Mouse (Mus musculus) yolk sac, embryonic 10.5 days (tissue): ENCODE data around the gene Zfand5.
"Not testable (repeated sequence)": the region's sequence is repeated elsewhere in the genome, so short reads cannot be mapped to it uniquely, and the experiment has no call there.

ENCODE experiments used
- DNase-seq: peaks from one replicate; pipeline ENCODE4 v3.0.0-alpha.2; 2017; ENCODE audit warnings: low spot score

Gene Zfand5

GRCm38 (mm10) chr19:21271741-21272654 is at the start of gene Zfand5:
Zfand5 (plus strand) TSS chr19:21272278.
- DNase-seq: peak; percentile 95

GRCm38 (mm10) chr19:21227131-21227530 is 44.9 kb upstream of the Zfand5 start:
- no peak for DNase-seq

- DNase-seq: no peak
These were observed 44.3 kb upstream of the Zfand5 start for GRCm38 (mm10) chr19:21227754-21228153.

- not testable (repeated sequence) for DNase-seq
These were observed 23.3 kb upstream of the Zfand5 start for GRCm38 (mm10) chr19:21248730-21249129.

- DNase-seq: no peak
These were observed 18.2 kb upstream of the Zfand5 start for GRCm38 (mm10) chr19:21253846-21254245.

- DNase-seq: no peak
These were observed 16.2 kb upstream of the Zfand5 start for GRCm38 (mm10) chr19:21255920-21256319.

- no peak for DNase-seq
These were observed 12.6 kb upstream of the Zfand5 start for GRCm38 (mm10) chr19:21259453-21259852.

- DNase-seq: no peak
These were observed 11.8 kb upstream of the Zfand5 start for GRCm38 (mm10) chr19:21260280-21260679.

GRCm38 (mm10) chr19:21271186-21271585 is 892 bp upstream of the Zfand5 start:
- DNase-seq: no peak

- DNase-seq: peak; percentile 76
These were observed 692 bp downstream of the Zfand5 start for GRCm38 (mm10) chr19:21272655-21273284.

GRCm38 (mm10) chr19:21273440-21273839 is 1.4 kb downstream of the Zfand5 start:
- peak; percentile 5 for DNase-seq

GRCm38 (mm10) chr19:21274181-21274591 is 2.1 kb downstream of the Zfand5 start:
- DNase-seq: peak; percentile 56

GRCm38 (mm10) chr19:21274714-21275113 is 2.6 kb downstream of the Zfand5 start:
- no peak for DNase-seq

- DNase-seq: no peak
These were observed 4.2 kb downstream of the Zfand5 start for GRCm38 (mm10) chr19:21276317-21276716.

GRCm38 (mm10) chr19:21286421-21287097 is 14.5 kb downstream of the Zfand5 start:
- DNase-seq: no peak

GRCm38 (mm10) chr19:21297411-21297810 is 25.3 kb downstream of the Zfand5 start:
- no peak for DNase-seq

GRCm38 (mm10) chr19:21301787-21302186 is 29.7 kb downstream of the Zfand5 start:
- DNase-seq: no peak

- no peak for DNase-seq
These were observed 35.7 kb downstream of the Zfand5 start for GRCm38 (mm10) chr19:21307755-21308154.

GRCm38 (mm10) chr19:21310364-21310763 is 38.3 kb downstream of the Zfand5 start:
- DNase-seq: not testable (repeated sequence)

- DNase-seq: no peak
These were observed 43.6 kb downstream of the Zfand5 start for GRCm38 (mm10) chr19:21315701-21316100.

- DNase-seq: no peak
These were observed 47.5 kb downstream of the Zfand5 start for GRCm38 (mm10) chr19:21319618-21320017.

GRCm38 (mm10) chr19:21325333-21325732 is 53.3 kb downstream of the Zfand5 start:
- no peak for DNase-seq

- DNase-seq: no peak
These were observed 56.9 kb downstream of the Zfand5 start for GRCm38 (mm10) chr19:21328951-21329350.
